Mouse (Mus musculus) thymus, postnatal 36 days (tissue): ENCODE measurements at regions not wholly inside any gene's neighbourhood (a gene's known extent, or its start where the extent isn't known, plus 50 kb on each side); places are given as distances from the start of the nearest gene placed in this dataset.

ENCODE experiments used
- DNase-seq, 2 experiments: peaks; one replicate each; pipeline ENCODE4 v3.0.0; 2022; ENCODE audit warnings: mixed read lengths in 2 of 2

DNA sequence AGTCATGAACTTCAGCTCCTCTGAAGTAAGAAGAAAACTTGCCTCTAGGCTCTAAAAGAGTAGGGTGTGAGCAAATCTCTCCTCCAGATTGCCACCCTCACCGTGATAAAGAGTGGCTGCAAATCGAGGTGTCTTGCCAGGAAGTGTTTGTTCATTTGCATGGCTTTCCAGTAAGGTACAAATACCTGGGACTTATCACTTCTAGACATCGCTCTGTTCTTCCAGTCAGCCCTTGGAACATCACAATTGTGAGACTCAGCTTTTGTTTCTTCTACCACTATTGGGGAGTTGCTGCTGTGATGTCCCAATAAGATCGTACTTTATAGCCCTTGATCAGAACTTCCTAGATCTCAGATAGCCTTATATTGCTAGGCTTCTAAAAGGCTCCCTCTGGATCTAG, 566.9 kb upstream of the A1bg start:
- no peak for DNase-seq

- DNase-seq = no peak
Measured at GRCm38 (mm10) chr15:61481861-61482260, 559.0 kb upstream of the A1bg start.

GRCm38 (mm10) chr15:61473900-61474299, 551.1 kb upstream of the A1bg start:
- DNase-seq = no peak

DNA sequence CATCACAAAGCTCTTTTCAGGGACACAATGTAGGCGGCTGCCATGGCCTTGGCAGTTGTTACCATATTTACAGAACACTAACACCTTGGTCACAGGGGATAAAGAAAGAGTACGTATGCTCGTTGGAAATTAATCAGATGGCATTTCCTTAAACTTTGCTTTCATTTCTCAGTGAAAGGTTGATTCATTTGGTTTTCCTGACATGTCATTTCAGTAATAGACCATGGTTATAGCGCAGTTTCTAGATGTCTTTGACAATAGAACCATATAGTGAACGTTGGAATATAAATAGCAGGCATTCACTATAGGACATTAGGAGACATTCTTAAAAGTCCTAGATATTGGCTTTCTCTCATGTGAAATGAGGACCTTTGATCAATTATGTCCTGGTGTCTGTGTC, 532.2 kb upstream of the A1bg start:
- no peak for DNase-seq

GRCm38 (mm10) chr15:61454350-61454671, 531.5 kb upstream of the A1bg start:
- no peak for DNase-seq

GRCm38 (mm10) chr15:61453656-61454349, 531.0 kb upstream of the A1bg start:
- no peak for DNase-seq

DNA sequence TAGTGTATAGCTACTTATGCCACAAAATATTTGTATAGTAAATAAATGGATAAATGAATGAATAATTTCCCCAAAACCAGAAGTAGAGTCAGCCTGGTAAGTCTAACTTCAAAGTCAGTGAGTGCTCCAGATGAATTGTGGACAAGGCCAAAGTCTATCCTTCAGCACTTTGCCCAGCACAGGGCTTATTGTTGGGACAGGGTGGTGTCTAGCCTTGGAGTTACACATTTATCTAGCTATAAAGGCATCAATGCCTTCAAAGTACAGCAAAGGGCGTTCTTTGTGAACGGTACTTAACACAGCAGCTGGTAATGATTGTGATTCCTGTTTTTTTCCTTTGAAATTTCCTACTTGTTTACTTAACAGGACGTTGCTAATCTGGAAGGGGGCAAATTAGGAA, 527.4 kb upstream of the A1bg start:
- DNase-seq = no peak

- DNase-seq = no peak
Measured at GRCm38 (mm10) chr15:61448482-61448881, 525.7 kb upstream of the A1bg start.

DNA sequence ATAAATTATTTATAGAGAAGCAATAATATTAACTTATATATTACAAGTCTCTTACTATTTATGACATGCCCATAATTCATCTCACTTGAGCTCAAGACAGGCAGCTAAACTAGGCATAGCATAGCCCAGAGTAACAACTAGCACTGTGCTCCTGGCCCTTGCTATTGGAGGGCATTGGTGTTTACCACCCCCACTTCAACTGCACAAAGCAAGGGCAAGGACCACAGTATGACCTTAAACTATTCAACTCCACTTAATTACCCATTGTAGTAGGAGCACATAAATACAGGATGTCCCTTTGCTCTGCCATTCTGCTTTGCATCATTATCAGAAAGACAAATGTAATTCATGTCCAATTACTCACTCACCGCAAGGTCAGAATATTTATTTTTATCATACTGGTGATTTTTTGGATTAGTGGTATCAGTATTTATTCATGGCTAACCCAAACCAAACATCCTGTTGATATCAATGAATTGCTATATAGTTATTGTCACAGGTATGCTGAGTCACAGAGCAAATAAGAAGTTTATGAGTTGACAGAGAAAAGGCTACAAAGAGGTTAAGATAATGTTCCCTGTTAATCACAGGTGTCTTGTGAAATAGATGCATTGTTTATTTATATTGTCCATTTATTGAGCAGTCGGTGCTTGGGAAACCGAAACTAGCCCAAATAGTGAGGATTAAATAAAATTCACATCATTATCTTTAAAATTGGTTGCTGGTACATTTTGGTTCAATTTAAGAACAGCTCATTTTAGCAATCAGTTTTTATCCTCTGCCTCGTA, 523.4 kb upstream of the A1bg start:
- no peak for DNase-seq

- no peak for DNase-seq
Measured at GRCm38 (mm10) chr15:61441734-61442398, 519.1 kb upstream of the A1bg start.

DNA sequence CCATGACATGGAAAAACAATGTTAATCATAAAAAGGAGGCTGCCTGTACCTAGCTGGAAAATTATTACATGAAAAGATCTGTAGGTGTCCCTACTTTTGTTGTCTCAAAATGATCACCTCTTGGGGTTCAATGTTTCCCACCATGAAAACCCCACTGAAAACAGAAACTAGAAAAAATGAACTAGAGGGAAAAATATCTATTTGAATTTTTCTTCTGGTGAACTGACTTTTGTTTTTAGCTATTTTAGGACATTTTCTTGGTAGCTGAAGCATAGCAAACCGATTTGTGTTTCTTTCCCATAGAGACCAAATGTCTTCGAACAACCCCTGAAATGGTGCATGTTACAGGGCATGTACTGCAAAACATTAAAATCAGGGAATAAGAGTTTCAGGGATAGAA, 518.2 kb upstream of the A1bg start:
- no peak for DNase-seq

DNA sequence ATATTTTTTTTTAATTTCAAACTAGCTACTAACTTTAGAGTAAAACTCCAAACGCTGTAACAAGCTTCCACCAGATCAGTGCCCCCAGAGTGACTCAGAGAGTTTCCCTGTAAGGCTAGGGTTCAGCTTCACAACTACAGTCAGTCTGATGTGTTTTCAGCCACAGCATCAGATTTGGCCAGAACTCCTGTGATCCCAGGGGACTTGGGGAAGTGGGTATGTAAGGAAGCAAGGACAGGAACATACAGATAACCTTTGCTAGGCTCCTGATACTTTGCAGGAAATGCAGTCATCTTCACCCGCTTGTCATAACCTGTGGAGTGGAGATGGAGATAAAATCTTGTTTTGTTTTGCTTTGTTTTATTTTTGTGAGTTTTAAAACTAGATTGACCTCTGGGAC, 517.5 kb upstream of the A1bg start:
- no peak for DNase-seq

- no peak for DNase-seq
Measured at GRCm38 (mm10) chr15:61439623-61440170, 516.9 kb upstream of the A1bg start.

- peak; percentile 19 to 47 for DNase-seq
Measured at GRCm38 (mm10) chr15:61428818-61429415, 506.1 kb upstream of the A1bg start.

DNA sequence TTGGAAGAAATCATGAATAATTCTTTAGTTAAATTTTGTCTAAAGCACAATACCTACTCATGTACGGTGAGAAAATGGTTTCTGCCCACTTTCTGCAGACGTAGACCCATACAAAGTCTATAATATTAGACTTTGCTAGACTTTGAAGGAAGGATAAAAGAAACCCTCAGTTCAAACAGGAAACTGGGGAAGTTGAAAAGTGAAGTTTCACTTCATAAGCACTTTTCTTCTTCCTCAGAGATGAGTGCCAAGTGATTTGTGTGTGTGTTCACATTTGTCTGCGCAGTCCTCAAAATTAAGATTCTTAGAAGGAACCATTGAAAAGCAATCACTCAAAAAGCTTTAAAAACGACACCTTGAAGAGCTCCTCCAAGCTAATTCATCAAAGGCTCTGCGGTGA, 500.2 kb upstream of the A1bg start:
- no peak for DNase-seq

DNA sequence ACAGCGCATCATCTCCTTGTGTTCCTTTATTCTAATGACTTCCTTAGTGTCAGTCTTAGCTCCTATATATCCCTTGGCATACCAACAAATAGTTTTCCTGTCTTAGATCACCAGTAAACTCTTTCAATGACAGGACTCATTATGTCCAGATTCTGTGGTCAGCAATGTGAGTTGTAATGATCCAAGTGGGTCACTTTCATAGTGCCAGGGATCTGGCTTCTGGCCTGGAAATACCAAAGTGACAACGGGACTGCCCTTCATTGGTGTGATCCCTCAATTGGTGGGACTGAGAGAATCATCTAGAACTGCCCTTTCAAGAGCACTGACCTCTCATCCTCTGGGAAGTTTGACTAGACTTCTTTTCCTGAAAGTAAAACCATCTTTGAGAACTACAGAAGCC, 494.7 kb upstream of the A1bg start:
- DNase-seq = no peak

- no peak for DNase-seq
Measured at GRCm38 (mm10) chr15:61416841-61417240, 494.0 kb upstream of the A1bg start.

GRCm38 (mm10) chr15:61415626-61416025, 492.8 kb upstream of the A1bg start:
- peak in 1 of 2 experiments; percentile 9 for DNase-seq

DNA sequence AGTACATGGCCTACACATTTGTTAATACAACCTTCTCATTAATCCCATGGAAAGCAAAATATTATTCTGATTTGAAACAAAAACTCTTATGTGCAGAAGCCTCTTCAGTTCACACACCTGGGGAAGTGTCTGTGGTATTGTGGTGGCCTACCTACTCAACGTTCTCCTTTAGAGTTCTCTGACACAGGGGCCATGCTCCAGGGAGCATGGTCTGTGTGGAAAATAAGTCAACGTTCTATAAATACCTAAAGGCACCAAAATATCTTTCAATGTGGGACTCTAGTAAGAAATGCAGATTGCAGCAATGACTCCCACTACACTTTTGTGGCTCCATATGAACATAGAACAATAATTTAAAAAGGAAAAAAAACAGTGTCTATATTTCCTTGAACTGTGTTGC, 489.0 kb upstream of the A1bg start:
- peak in 1 of 2 experiments; percentile 6 for DNase-seq

- no peak for DNase-seq
Measured at GRCm38 (mm10) chr15:61410789-61411188, 488.0 kb upstream of the A1bg start.

DNA sequence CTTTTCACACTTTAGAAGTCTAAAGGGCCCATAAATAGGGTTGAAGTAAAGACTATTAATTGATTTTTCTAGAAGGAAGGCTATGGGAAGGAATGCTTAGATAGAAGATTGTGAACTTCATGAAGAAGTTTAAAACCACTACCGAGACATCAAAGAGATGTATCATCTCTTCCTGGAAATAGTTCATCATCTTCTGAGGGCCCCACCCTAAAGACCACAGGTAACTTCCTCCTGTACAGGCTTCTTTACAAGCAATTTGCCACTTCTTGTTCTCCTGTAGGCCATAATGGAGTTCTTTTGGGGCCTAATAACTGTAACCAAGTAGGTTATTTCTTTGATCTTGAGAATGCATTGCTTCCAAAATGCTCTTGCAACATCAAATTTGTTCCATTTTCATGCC, 485.8 kb upstream of the A1bg start:
- DNase-seq = no peak

DNA sequence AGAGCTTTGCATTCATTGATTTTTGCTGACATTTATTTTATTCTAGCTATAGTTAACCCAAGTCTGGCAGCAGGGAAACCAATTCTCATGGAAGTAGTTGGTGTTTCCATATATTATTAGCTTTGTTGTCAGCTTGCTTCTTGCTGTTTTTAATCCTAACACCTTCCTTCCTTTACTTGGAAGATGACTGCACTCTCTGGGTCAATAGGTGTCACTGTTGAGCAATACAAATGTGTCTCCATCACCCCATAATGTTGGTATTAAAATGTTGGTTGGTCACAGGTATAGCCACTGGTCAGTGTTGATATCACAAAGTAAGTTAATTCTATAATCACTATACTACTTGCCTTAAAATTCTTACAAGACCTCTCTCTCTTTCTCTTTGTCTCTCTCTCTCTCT, 477.9 kb upstream of the A1bg start:
- DNase-seq = no peak

- DNase-seq = no peak
Measured at GRCm38 (mm10) chr15:61399971-61400370, 477.2 kb upstream of the A1bg start.
